Mouse (Mus musculus) stomach, postnatal 0 days (tissue): Measurements from ENCODE around the gene Eif3m.

Experiments used
- CTCF ChIP-seq: IDR thresholded peaks from 2 replicates; pipeline ENCODE4 v1.5.1; 2016; ENCODE audit warnings: antibody characterized with exemption, low read depth, mild to moderate bottlenecking, moderate library complexity
- EP300 ChIP-seq: optimal IDR thresholded peaks from 2 replicates; pipeline ENCODE3; 2016; ENCODE audit warnings: antibody characterized with exemption

DNA sequence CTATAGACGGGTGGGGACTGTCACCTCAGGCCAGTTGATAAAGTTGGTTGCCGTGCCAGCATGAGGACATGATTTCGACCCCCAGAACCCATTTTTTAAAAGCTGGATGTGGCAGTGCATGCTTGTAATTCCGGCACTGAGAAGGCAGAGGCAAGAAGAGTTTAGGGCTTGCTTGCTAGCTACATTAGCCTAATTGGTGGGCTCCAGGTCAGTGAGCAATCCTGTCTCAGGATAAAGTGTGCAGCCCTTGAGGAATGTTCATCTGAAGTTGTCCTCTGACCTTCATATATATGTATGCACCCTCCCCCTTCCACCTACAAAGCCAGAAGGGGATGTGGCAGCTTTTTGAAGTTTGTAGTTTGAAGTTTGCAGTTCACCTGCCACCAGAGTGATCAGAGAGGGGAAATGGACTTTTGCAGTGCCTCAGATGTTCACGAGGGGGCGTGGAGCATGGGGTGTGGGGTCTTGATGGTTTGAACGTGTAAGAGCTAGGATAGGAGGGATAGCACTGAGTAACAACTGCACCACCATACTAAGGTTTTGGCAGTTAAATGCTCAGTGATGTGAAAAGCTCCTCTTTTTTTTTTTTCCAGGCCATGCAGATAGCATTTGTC lies 21.2 kb upstream of the Eif3m start:
- TF ChIP-seq CTCF (no peak), EP300 (no peak)
